Mouse (Mus musculus): ENCODE measurements around the gene Pde4dip. TPM values are rescaled to one million over a fixed set of nuclear protein-coding genes. Genes with fewer than 3 reads are reported as not detected.

Gene Pde4dip
- total and polyA plus RNA-seq, 3 experiments: 1,061 to 1,897 (median 1,629) TPM

DNA sequence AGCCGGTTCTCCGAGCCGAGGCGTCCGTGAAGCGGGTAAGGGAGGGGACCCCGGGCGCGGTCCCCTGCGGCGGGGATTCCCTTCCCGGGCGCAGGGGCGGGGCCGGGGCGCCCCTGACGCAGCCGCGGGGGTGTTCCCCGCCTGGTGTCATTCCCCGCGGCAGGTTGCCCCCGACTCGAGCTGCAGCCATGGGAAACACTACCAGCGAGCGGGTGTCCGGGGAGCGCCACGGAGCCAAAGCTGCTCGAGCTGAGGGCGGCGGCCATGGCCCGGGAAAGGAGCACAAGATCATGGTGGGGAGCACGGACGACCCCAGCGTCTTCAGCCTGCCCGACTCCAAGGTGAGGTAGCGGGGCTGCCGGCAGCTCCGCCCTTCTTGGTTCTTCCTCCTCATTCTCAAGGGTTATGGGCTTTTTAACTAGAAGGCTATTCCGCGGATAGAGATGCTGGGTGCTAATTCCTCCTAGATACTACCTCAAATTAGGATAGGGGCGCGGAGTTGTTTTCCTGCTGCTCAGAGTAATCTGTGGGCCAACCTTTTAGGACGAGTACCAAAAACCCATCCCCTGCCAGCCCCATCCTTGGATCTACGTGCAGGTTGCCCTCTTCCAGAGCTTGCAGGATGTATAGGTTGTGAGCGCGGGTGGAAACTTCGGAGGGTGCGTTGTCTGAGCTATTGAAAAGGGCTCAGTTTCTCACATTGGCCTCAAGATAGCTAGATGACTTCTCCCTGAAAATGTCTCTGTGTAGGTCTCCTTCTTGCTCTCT, 229.9 kb downstream of the Pde4dip start:
- intact Hi-C loops (cut with DNase I): loop anchor here (1.0 to 10.0 kb wide), 4 partner anchors 22 to 356 kb away; partner anchors contain the start of genes Fmo5 and Notch2
- no peaks in the 10 kb centered on the region; the same call in 1 of the 2 replicates for H3K79me2 ChIP-seq (replicated peaks; ENCODE audit: control insufficient read depth, insufficient read depth, low read length)
- H3K4me3 ChIP-seq: peak overlapping the region; percentile 72
- TF ChIP-seq POLR2A (IDR thresholded peaks at IDR 0.05; ENCODE audit: insufficient read depth, low read depth, low read length): 0 out of 2 replicates have a peak, but pooled peaks have one; percentile 13
- TF ChIP-seq CTCF (IDR thresholded peaks at IDR 0.05): no peak
- H3K4me1 ChIP-seq (ENCODE audit: control insufficient read depth, insufficient read depth, low read length): peaks cover 5% of the 10 kb centered on the region
- H3K36me3 ChIP-seq (ENCODE audit: control insufficient read depth, insufficient read depth, low read length): peaks cover 2% of the 10 kb centered on the region
- H3K9ac ChIP-seq (ENCODE audit: low read depth, low read length): peak overlapping the region; percentile 95
- no peaks in the 10 kb centered on the region for H3K27me3 ChIP-seq (ENCODE audit: control insufficient read depth, insufficient read depth, low read length)
- peak overlapping the region; percentile 91 for H3K27ac ChIP-seq
- peak in 1 of 2 experiments; percentile 39 for DNase-seq
- under 1% methylated on average over 50 of the region's 50 CpGs for WGBS

DNA sequence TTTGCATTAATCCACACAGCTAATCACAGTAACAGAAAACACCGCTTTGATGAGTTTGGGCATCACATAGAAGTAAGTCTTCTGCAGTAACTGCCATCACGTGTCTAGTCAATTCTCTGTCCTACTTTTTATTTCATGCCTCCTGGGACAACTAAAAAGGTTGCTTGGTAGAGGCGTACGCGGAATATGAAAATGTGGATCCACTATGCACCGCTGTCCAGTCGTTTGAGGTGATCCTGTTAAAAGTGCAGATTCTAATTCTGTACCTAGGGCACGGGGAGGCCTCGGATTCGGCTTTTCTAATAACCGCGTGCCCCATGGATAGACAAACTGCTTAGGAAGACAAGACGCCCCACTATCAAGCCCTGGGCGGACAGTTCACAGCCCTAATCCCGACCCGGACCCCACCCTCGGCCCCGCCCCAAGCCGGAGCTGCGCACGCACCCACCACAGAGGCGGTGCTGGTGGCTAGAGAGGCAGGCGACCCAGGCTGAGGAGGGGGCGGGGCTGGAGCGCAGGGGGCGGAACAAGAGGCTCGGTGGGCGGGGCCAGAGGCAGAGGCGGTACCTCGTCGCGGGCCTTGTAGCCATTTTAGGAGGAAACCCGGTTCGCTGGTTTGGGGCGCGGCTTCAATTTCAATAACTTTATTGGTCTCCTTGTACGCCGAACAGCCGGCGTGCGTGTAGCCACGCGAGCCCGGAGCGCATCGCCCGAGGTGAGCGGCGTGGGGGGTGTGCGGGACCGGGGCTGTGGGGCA, 230.7 kb downstream of the Pde4dip start, which contains the start of gene Prkab2:
Gene Prkab2 (plus strand): TSS at position 539 of the 757 bp plus-strand sequence.
- TF ChIP-seq CTCF (IDR thresholded peaks at IDR 0.05): no peak
- TF ChIP-seq EP300 (IDR thresholded peaks at IDR 0.05; ENCODE audit: insufficient read depth, low read depth, low read length): 0 out of 2 replicates have a peak, but pooled peaks have one; percentile 29
- peak; percentile 86 for TF ChIP-seq POLR2A (IDR thresholded peaks at IDR 0.05; ENCODE audit: insufficient read depth, low read depth, low read length)
- Histone ChIP-seq H3K27me3 (ENCODE audit: control insufficient read depth, insufficient read depth, low read length) (no peaks in the 10 kb centered on the region), H3K36me3 (ENCODE audit: control insufficient read depth, insufficient read depth, low read length) (peaks cover 2% of the 10 kb centered on the region), H3K4me3 (peak within 1 kb of the TSS; percentile 72), H3K9ac (ENCODE audit: low read depth, low read length) (peak within 1 kb of the TSS; percentile 95), H3K27ac (peak within 1 kb of the TSS; percentile 91), H3K4me1 (ENCODE audit: control insufficient read depth, insufficient read depth, low read length) (peaks cover 5% of the 10 kb centered on the region), H3K79me2 (replicated peaks; ENCODE audit: control insufficient read depth, insufficient read depth, low read length) (no peaks in the 10 kb centered on the region; the same call in 1 of the 2 replicates)
- under 1% methylated on average over 51 of the region's 51 CpGs for WGBS
- intact Hi-C loops (cut with DNase I): loop anchor here (1.0 to 10.0 kb wide), 4 partner anchors 23 to 357 kb away; partner anchors contain the start of genes Fmo5 and Notch2
- DNase-seq: peak; percentile 99

DNA sequence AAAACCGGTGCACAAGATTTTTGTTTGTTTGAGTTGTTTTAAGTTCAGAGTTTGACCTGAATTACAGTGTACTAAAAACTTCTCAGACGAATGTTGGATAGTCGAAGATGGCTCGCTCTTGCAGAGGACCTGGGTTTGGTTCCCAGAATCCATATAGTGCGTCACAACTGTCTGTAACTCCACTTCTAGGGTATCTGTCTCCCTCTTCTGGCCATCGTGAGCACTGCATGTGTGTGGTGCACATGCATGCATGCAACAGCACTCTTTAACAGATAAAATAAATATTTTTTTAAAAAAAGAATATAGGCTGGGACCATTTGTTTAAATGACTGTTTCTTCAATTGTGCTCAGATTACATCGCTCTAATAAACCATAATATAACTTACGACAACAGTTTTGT, 233.6 kb downstream of the Pde4dip start:
- intact Hi-C loops (cut with DNase I): loop anchor here (2.0 to 10.0 kb wide), 3 partner anchors 44 to 360 kb away; partner anchors contain the start of genes Chd1l and Notch2
- no peak for DNase-seq
- Histone ChIP-seq H3K79me2 (replicated peaks; ENCODE audit: control insufficient read depth, insufficient read depth, low read length) (no peaks in the 10 kb centered on the region; the same call in 1 of the 2 replicates), H3K4me3 (no peak overlapping the region), H3K9ac (ENCODE audit: low read depth, low read length) (no peak overlapping the region), H3K27me3 (ENCODE audit: control insufficient read depth, insufficient read depth, low read length) (no peaks in the 10 kb centered on the region), H3K27ac (no peak overlapping the region), H3K4me1 (ENCODE audit: control insufficient read depth, insufficient read depth, low read length) (peaks cover 2% of the 10 kb centered on the region), H3K36me3 (ENCODE audit: control insufficient read depth, insufficient read depth, low read length) (peaks cover 2% of the 10 kb centered on the region; the same call in 1 of the 2 replicates)
- 87% methylated on average over 8 of the region's 8 CpGs for whole genome bisulfite sequencing
- peak; percentile 73 for TF ChIP-seq CTCF (IDR thresholded peaks at IDR 0.05)
- TF ChIP-seq EP300 (IDR thresholded peaks at IDR 0.05; ENCODE audit: insufficient read depth, low read depth, low read length): no peak

DNA sequence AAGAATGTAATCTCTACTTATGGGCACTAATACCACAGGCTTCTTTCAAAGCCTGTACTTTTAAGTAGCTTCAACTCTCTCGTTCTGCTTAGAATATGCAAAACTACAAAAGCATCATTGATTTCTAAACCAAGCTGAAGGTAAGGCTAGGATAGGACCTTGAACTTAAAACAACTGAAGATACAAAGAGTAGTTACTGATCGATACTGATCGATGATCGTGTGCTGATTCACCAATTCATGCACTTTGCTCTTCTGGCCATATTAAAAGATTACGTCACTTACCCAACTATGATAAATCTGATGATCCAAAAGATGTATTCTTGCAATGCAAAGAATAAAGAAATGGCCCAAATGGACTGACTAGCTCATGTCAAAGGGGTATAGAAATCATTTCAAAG, 234.7 kb downstream of the Pde4dip start:
- no peak for DNase-seq
- no peak overlapping the region for H3K9ac ChIP-seq (ENCODE audit: low read depth, low read length)
- peaks cover 4% of the 10 kb centered on the region for H3K4me1 ChIP-seq (ENCODE audit: control insufficient read depth, insufficient read depth, low read length)
- peaks cover 8% of the 10 kb centered on the region for H3K36me3 ChIP-seq (ENCODE audit: control insufficient read depth, insufficient read depth, low read length)
- no peaks in the 10 kb centered on the region; the same call in 1 of the 2 replicates for H3K79me2 ChIP-seq (replicated peaks; ENCODE audit: control insufficient read depth, insufficient read depth, low read length)
- no peaks in the 10 kb centered on the region for H3K27me3 ChIP-seq (ENCODE audit: control insufficient read depth, insufficient read depth, low read length)
- WGBS: 91% methylated on average over 5 of the region's 5 CpGs
- no peak overlapping the region for H3K27ac ChIP-seq
- TF ChIP-seq CTCF (IDR thresholded peaks at IDR 0.05) (no peak), EP300 (IDR thresholded peaks at IDR 0.05; ENCODE audit: insufficient read depth, low read depth, low read length) (no peak), POLR2A (IDR thresholded peaks at IDR 0.05; ENCODE audit: insufficient read depth, low read depth, low read length) (no peak)
- intact Hi-C loops (cut with DNase I): loop anchor here (2.0 to 10.0 kb wide), 2 partner anchors 43 to 361 kb away; partner anchors contain the start of genes Chd1l and Notch2
- H3K4me3 ChIP-seq: no peak overlapping the region

DNA sequence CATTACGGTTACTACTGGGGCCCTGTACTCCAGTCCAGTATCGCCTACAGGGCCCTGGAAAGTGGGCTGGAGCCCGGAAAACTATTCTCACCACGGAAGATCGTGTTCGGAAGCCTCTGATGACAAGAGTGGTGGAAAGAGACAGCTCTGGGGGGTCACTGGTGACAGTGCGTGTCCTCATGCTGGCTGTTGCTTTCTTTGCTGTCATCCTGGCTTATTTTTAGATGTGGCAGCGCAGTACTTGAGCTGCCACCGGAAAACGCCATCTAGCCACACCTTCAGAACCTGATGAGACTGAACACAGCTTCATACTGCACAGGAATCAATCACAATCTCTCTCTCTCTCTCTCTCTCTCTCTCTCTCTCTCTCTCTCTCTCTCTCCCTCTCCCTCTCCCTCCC, 236.9 kb downstream of the Pde4dip start:
- peak overlapping the region; percentile 43 for H3K4me3 ChIP-seq
- peak; percentile 43 to 48 for DNase-seq
- peak overlapping the region; percentile 72 for H3K9ac ChIP-seq (ENCODE audit: low read depth, low read length)
- intact Hi-C loops (cut with DNase I): loop anchor here (10.0 kb wide), 1 partner anchor 363 kb away; the partner anchor contains the start of gene Notch2
- peaks cover 2% of the 10 kb centered on the region for H3K4me1 ChIP-seq (ENCODE audit: control insufficient read depth, insufficient read depth, low read length)
- peak overlapping the region; percentile 94 for H3K27ac ChIP-seq
- peaks cover 15% of the 10 kb centered on the region for H3K36me3 ChIP-seq (ENCODE audit: control insufficient read depth, insufficient read depth, low read length)
- H3K27me3 ChIP-seq (ENCODE audit: control insufficient read depth, insufficient read depth, low read length): no peaks in the 10 kb centered on the region
- H3K79me2 ChIP-seq (replicated peaks; ENCODE audit: control insufficient read depth, insufficient read depth, low read length): no peaks in the 10 kb centered on the region
- 54% methylated on average over 10 of the region's 10 CpGs for WGBS
- 0 out of 2 replicates have a peak, but pooled peaks have one; percentile 49 for TF ChIP-seq EP300 (IDR thresholded peaks at IDR 0.05; ENCODE audit: insufficient read depth, low read depth, low read length)
- no peak for TF ChIP-seq CTCF (IDR thresholded peaks at IDR 0.05)
- TF ChIP-seq POLR2A (IDR thresholded peaks at IDR 0.05; ENCODE audit: insufficient read depth, low read depth, low read length): peak; percentile 52; the same call in 1 of the 2 replicates
